Mouse (Mus musculus): ENCODE measurements at regions not wholly inside any gene's neighbourhood (a gene's known extent, or its start where the extent isn't known, plus 50 kb on each side); places are given as distances from the start of the nearest gene placed in this dataset.

- ATAC-seq (replicated peaks; ENCODE audit: poor library complexity, severe bottlenecking) = no peak
Observed at GRCm38 (mm10) chr1:105082823-105083550, 273.5 kb downstream of the Rnf152 start.

DNA sequence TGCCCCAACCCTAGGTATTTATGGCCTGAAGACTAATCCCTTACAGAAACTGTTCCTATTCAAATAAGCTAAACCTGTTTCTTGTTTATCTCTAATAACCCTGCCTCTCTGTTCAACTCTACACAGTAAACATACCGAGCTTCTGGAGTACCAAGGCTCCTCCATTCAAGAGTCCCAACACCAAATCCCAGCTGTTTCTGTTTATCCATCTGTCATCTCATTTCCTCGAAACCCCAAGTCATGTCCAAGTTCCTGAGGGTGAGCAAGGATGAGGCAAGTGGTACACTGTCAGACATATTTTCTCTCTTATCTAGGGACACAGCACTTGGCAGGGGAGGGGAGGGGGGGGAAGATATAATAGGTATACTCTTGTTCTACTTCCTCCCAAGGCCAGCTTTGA lies 274.6 kb downstream of the Rnf152 start:
- ATAC-seq (replicated peaks; ENCODE audit: poor library complexity, severe bottlenecking) = no peak

DNA sequence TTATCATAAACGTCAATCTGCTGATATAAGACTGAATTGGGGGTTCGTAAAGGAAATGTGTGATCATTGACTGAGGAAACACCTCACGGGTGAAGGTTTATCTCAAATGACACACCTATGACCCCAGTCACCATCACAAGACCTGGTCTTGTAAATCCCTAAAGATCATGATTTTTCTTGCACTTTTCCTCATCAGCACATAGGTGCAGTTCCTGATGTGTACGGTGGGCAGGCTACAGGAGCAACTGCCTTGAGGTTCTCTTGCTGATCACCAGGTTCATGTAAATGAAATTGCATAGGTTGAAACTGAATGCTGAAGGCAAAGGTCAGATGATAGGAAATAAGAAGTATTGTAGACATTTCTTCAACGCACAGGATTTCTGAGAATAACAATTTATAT lies 277.1 kb downstream of the Rnf152 start:
- ATAC-seq (replicated peaks; ENCODE audit: poor library complexity, severe bottlenecking) = no peak

GRCm38 (mm10) chr1:105075728-105076127 lies 280.8 kb downstream of the Rnf152 start:
- ATAC-seq (replicated peaks; ENCODE audit: poor library complexity, severe bottlenecking) = no peak

- no peak for ATAC-seq (replicated peaks; ENCODE audit: poor library complexity, severe bottlenecking)
Observed at GRCm38 (mm10) chr1:105074326-105074725, 282.2 kb downstream of the Rnf152 start.

DNA sequence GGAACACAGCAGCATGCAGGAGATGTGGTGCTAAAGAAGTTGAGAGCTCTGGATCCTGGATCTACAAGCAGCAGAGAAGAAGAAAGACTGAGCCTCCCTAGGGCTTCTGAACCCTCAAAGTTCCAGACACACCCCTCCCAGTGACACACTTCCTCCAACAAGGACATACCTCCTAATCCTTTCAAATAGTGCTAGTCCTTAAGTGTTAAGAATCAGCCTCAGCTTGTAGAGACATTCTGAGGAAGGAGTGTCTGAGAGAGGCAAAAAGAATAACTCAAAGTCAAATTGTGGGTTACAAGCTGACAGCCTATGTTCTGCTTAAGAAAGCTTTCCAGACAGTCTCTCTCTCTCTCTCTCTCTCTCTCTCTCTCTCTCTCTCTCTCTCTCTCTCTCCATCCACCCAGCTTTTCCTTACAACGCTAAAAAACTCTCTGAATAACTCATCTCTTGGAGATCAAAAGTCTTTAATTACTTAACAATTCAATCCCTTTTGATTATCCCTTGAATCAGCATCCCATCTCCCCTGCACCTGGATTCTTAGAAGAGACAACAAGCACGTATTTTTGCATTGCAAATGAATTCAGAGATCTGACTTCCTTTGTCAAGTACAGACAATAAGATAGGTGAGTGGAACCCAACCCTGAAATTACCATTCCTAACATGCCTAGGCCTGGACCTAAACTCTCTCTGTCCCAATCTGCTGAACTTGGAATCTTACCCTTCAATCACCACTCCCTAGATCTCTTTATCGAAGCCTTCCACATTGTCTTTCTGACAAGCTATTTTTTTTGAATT lies 285.7 kb downstream of the Rnf152 start:
- no peak for ATAC-seq (replicated peaks; ENCODE audit: poor library complexity, severe bottlenecking)

GRCm38 (mm10) chr1:105067902-105068301 lies 288.6 kb downstream of the Rnf152 start:
- no peak for ATAC-seq (replicated peaks; ENCODE audit: poor library complexity, severe bottlenecking)

GRCm38 (mm10) chr1:105067049-105067795 lies 289.3 kb downstream of the Rnf152 start:
- ATAC-seq (replicated peaks; ENCODE audit: poor library complexity, severe bottlenecking) = no peak

DNA sequence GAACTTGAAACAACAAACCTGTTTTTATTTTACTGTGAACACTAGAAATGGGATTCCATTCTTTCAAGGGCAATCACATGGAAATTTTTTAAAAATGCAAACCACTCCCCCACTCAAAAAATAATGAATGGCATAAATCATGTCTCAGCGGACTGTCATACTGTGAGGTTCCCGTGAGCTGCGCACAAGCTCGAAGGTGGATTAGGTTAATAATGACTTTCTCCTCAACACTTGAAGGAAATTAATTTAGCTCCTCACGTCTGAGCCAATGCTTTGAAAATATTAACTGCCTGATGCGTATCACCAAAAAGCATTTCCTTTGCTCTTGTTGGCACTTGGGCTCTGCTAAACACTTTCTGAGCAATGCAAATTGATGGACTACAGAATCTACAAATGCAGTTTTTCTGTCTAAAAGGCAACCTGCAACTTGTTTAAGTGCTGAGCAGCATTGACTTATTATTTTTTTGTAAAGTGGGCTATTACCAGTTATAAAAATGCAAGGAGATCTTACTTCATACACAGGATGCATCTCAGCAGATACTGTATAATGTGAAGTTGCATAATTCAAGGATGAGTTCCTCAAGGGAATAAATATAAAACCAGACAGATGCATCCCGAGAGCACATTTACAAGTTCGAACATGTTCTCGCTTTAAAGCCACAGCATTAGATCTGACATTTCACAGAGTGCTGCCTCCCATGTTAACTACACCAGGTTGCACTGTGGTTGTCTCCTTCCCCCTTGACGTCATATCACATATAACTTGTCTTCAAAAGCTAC lies 282.4 kb downstream of the Cdh20 start:
- ATAC-seq (replicated peaks; ENCODE audit: poor library complexity, severe bottlenecking) = no peak

Data from granulocyte monocyte progenitor cell, adult 5-6 weeks (primary cell).